Mouse (Mus musculus) heart, adult 9 months (tissue): ENCODE data around the gene Nphp4.
A peak's percentile ranks its signal among the peaks of the same experiment; 100 is the strongest.

Source experiments
- DNase-seq, 2 experiments: peaks; one replicate each; pipeline ENCODE4 v3.0.0; 2022; ENCODE audit warnings: low spot score in 2 of 2

Nphp4 gene

DNA sequence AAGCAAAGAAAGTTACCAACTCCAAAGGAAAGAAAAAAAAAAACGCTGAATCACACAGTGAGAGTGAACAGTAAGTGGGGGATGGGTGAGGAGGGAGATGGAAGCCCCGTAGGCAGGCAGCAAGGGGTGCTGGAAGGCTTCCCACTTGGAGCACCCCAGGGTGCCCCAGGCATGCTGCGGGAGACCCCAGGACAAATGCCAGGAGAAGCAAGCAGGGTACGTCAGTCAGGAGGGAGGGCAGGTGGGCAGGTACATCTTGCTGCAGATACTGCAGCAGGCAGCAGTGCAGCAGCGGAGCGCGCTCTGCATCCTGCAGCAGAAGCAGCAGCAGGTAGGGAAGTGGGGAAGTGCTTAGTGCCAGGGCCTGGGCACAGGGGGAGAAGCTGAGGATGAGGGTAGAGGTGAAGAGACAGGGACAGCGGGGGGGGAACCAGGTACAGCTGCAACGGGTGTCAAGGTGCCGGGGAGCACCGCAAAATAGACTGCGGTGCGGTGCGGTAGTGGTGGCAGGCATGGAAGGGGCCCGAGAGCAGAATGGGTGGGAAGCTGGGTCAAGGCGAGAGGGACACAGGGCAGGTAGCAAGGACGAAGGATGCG lies at the start of gene Nphp4:
Nphp4 (plus strand) TSS at position 280 of the 597 bp plus-strand sequence.
- DNase-seq: no peak

DNA sequence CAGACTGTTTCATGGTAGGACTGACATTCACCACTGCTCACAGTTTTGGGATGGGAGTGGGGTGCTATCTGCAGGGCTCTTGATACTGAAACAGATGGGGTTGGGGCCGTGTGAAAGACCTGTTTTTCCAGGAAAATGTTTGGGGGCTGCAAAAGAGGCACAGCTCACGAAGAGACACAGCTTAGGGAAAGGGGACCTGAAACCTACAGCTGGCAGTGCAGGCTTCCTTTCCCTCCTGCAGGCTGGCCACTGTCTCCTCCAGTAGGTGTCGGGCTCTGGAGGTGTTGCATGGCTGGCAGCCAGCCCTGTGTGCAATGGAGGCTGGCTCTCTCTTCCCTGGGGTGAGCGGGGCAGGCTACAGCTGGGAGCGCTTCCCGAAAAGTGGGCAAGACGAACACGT lies 48.2 kb upstream of the Nphp4 start:
- no peak for DNase-seq

GRCm38 (mm10) chr4:152432308-152432707 lies 44.2 kb upstream of the Nphp4 start:
- peak in 1 of 2 experiments; percentile 15 for DNase-seq

- peak; percentile 56 to 73 for DNase-seq
These were observed 41.7 kb upstream of the Nphp4 start for GRCm38 (mm10) chr4:152434836-152435235.

DNA sequence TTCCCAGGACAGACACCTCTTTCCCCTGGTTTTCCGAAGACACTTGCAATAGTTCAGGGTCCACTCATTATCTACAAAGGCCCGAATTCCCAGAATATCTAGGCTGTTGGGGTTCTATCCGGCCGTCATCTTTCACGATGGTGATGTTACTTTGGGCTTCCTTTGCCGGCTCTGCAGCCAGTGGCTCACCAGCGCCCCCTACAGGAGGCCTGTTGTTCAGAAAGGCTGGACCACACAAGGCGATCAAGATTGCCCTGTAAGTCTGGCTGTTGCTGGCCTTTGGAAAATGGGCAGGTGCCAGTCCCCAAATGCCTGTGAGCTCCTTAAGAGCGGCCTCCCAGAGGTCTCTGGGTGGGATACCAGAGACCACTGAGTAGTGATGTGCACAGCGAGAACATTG lies 41.3 kb upstream of the Nphp4 start:
- peak; percentile 25 to 46 for DNase-seq

- DNase-seq: no peak
These were observed 35.6 kb upstream of the Nphp4 start for GRCm38 (mm10) chr4:152440882-152441281.

DNA sequence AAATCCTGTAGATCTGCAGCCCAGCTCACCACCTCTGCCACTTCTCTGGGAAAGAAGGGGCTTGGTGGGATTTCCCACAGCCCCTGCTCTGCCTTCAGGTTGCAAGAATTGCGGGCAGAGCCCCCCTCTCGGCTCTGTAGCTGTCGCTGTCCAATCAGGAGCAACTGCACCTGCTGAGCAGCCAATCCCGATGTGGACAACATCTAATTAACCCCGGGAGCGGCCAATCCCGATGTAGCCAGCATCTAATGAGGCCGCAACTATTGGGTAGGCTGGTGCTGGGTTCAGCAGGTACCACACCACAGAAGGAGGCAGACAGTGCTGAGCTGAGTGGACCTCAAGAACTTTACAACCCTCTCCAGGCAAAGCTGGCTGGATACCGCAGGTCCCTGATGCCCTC lies 35.0 kb upstream of the Nphp4 start:
- DNase-seq: no peak

GRCm38 (mm10) chr4:152446178-152446577 lies 30.3 kb upstream of the Nphp4 start:
- DNase-seq: peak; percentile 27 to 42

- no peak for DNase-seq
These were observed 28.5 kb upstream of the Nphp4 start for GRCm38 (mm10) chr4:152447731-152448665.

DNA sequence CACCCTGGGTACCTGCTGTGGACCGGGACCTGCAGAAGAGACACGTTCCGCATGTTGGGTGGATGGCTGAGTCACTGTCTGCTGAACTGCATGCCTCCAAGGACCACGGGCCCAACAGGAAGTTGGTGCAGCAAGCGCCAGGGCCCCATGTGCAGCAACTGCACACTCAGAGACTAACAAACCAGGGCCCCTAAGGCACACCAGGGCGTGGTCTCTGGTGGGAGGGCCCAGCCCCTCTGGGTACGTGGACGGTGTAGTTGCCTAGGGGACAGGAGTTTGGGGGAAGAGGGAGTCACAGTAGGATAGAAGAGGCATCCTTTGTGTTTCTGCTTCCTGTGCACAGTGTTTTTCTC lies 27.9 kb upstream of the Nphp4 start:
- DNase-seq: peak in 1 of 2 experiments; percentile 30

- no peak for DNase-seq
These were observed 25.1 kb upstream of the Nphp4 start for GRCm38 (mm10) chr4:152451371-152451770.

- no peak for DNase-seq
These were observed 23.4 kb upstream of the Nphp4 start for GRCm38 (mm10) chr4:152453079-152453478.

GRCm38 (mm10) chr4:152454153-152454552 lies 22.4 kb upstream of the Nphp4 start:
- no peak for DNase-seq

- DNase-seq: no peak
These were observed 19.9 kb upstream of the Nphp4 start for GRCm38 (mm10) chr4:152456609-152457008.

DNA sequence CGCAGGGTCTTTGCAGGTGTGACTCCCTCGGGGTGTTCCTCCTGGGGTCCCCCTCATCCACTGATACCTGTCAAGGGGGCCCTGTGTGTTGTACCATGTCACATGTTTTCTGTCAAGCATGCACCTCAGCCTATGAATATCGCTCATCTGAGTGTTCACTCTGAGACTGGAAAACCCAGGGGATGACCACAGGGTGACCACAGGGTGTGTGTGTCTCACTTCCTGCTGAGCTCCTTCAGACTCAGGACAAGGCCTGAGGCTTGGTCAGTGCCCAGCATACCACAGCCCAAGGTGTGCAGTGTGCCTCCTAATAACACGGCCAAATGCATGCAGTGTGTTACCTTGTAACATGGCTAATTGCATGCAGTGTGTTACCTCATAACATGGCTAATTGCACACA lies 18.8 kb upstream of the Nphp4 start:
- DNase-seq: no peak

DNA sequence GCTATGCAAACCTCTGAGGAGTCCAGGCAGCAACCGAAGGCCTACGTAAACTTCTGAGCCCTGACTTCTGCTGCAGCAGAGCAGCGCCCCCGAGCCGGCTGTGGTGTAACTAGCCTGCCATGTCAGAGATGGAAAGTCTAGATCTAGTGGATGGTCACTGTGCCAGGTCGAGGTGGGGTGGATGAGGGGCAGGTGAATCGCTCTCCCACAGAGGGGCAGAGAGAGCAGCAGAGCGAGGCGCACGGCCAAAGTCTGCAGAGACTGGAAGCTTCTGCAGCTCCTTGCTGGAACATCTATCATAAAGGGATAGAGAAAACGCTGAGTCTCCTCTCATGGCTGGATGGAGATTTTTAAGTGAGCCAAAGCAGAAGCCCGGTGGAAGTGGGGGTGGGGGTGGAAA lies 14.0 kb upstream of the Nphp4 start:
- DNase-seq: no peak

DNA sequence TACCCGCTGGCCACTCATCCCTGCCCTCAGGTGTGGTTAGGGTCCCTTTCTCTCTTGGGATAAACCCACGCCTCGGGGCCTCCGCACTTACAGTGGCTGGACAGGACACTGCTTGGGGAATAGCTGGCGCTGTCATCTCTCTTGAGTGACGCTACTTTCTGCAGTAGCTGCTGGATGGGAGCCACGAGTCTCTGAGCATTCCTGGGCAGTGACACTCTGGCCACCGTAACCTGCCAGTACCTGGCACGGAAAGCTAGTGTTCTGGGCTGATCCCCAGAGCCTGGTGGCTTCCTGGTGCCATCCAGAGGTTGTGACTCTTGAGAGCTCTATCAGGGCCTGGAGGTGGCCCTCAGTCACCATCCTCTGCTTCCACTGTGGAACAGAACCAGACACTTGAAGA lies 13.4 kb upstream of the Nphp4 start:
- peak; percentile 44 to 55 for DNase-seq

DNA sequence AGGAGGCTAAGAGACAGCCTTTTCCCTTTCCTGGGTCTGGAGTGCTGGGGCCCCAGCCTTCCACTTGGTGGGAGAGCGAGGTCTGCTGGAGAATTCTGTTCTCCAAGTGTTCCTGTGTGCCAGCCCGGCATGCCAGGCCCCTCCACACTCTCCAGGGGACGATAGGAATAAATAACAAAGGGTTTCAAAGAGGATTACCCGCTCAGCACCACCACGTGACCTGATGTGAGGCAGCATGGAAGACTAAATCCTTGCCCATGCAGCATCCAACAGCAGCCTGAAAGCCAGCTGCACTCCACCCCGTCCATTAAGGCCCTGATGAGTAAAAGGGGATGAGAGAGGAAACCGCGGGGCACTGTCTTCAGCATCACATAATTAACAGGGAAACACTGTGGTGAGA lies 11.4 kb upstream of the Nphp4 start:
- DNase-seq: no peak

- no peak for DNase-seq
These were observed 9.9 kb upstream of the Nphp4 start for GRCm38 (mm10) chr4:152466601-152467000.

GRCm38 (mm10) chr4:152467951-152468350 lies 8.6 kb upstream of the Nphp4 start:
- no peak for DNase-seq

DNA sequence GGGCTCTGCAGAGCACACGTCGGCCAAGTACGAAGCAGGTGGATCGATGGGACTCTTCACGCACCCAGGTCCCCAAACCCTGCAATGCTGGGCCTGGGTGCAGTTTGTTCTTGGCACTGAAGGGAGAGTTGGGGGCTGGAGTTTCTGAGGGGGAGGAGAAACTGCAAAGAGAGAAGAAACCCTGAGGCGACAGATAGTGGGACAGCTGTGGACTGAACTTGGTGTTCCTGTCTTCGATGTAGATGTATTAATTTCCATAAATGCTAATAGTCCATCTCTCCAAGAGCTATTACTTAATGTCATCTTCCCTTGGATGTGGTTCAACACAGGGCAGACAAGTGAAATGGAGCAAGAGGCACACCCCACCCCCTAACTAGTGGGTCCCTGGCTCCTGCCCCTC lies 565 bp upstream of the Nphp4 start:
- no peak for DNase-seq

DNA sequence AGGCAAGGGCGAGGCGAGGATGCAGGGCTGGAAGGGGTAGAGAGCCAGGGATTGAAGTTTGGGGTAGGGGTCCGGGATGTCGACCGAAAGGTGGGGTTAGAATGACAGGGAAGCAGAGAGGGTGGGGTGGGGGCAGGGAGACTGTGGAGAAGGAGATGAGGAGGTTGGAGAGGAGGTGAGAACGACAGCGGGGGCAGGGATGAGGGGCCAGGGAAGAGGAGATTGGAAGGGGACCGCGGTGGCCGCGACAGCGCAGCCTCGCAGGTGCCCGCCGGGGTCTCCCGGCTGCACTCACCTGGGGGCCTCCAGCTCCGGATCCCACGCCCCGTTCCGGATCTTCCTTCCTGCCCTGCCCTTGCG lies 580 bp downstream of the Nphp4 start:
- no peak for DNase-seq

DNA sequence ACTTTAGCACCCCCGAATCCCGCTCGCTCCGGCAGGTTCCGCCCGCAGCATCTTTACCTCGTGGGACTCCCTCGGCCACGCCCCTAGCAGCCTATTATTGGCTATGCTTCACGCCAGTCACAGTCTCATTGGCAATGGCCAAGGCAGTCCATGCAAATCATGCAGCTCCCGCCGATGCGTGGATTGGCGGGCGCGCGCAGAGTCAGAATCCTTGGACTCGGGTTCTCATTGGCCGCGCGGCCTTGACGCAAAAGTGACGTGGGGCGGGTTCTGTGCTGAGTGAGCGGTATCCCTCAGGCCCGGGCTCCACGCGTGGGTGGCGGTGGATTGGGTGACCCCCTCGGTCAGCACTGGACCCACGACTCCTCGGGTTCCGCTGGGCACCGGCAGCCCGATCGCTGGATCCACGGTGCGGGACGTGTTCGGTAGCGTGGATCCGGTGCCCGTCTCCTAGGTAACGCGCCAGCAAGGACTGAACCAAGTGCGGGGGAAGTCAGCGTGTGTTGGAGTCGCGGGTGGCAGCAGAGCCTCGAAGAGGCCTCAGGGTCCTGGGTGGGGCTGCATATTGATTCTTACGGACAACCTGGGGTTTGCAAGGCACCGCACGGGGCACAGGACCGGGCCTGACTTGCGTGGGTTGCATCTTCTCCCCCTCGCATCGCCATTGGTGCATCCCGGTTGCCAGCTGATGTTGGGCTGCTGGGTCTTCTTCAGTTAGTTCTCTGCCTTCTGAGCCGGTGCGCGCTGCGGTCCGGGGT lies 1.1 kb downstream of the Nphp4 start, which contains the start of gene Kcnab2:
Kcnab2 (minus strand) TSS at position 406 of the 758 bp plus-strand sequence.
- DNase-seq: peak; percentile 98 to 99
